5 mouse cellular contexts compared by ENCODE assay signal in genomic region chr1:85638144-85638543, GRCm38 (mm10). TPM values are rescaled to one million over a fixed set of nuclear protein-coding genes. Genes with fewer than 3 reads are reported as not detected.
A peak's percentile ranks its signal among the peaks of the same experiment; 100 is the strongest.
DNase-seq lines count a peak whose midpoint lies in the region.

No protein-coding gene starts in this region.

- peak; percentile 16 for DNase-seq in adrenal gland, postnatal 10 days
- peak; percentile 7 for DNase-seq in gastrocnemius, postnatal 10 days
- DNase-seq in heart, adult 11 months: peak; percentile 92
- peak; percentile 27 to 82 for DNase-seq in spleen, postnatal 4 days (ENCODE audit: low spot score in 2 of 2)
- DNase-seq in urinary bladder, postnatal 10 days (ENCODE audit: low spot score): peak; percentile 30

RNA-seq across cellular contexts. Expression of gene Sp100, which starts 11.6 kb away (rescaled TPM):
- total RNA-seq in adrenal gland, postnatal 10 days (2021): 10 to 100 TPM; 13.8 to 19.8 TPM
- 1 to 10 TPM; 2.5 to 4.4 TPM for total RNA-seq in gastrocnemius, postnatal 10 days (2021)

RNA-seq across cellular contexts. Expression of gene Sp140, which starts 38.0 kb away (rescaled TPM):
- total RNA-seq in adrenal gland, postnatal 10 days (2021): 1 to 10 TPM; 4.5 to 4.6 TPM
- total RNA-seq in gastrocnemius, postnatal 10 days (2021): under 1 TPM; 0.87 to 0.90 TPM

RNA-seq across cellular contexts. Expression of gene Sp110, which starts 39.5 kb away (rescaled TPM):
- 1 to 10 TPM; 4.2 to 4.5 TPM for total RNA-seq in adrenal gland, postnatal 10 days (2021)
- total RNA-seq in gastrocnemius, postnatal 10 days (2021): 1 to 10 TPM; 1.0 to 1.1 TPM

Comparison
In these comparisons a context has a peak if more than half of its experiments do, and no peak if none do; other contexts are left out.
1. Peak in every context shown above with its lines: DNase-seq.
2. DNase-seq: peak in every context shown above with its lines; median percentile 92 in heart, adult 11 months; 54 in spleen, postnatal 4 days; 30 in urinary bladder, postnatal 10 days; 16 in adrenal gland, postnatal 10 days; 7 in gastrocnemius, postnatal 10 days.